ENCODE assay signal across 1 mouse cellular context in the genomic region with DNA sequence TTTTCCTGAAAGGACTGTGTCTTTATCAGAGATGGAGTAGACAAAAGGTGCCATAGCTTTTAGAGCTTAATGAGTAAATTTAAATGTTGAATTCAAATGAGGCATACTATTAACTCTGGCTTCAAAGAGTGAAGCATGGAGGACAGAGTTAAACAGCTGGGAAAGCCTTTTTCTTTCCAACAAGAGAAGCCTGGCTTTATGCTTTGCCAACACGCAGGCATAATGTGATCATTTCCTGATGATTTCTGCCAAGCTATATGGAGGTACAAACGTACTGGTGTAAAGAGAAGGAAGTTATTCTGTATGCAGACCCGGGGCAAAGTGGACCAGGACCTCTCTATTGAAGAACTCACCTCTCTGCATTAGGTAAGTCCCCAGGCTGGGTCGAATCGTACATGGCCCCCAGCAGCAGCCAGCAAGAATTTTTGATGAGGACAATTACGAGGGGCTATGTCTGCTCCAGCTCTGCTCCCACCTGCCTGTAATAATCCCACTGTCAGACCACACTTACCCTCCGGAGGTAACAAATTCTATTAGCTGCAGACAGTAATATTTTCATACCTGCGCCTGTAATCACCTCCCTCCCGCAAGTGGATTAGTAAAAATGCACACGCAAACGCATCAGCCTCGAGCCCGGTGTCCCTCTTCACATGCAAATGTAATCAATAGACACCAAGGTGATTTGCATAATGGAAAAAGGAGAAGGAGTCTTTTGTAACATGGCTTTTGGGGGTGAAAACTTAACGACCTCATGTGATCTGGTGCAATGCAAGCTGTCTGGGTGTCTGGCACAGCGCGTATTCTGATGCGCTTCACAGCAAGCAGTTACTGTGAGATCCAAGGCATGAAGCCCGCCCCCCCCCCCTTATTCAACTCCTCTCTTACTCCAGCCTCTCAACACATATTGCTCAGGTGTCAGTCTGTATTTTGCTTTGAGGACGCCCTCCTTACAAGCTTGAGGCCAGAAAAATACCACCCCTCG.
TF ChIP-seq lines count a peak whose summit lies in the region.

No protein-coding gene starts in this region.

TF ChIP-seq in CH12.LX, 34 proteins besides CTCF, POLR2A, EP300 and RAD21 (continued from another document):
- no peak for TF ChIP-seq ZC3H11A (IDR thresholded peaks at IDR 0.05; ENCODE audit: low read depth, low read length)
- no peak for TF ChIP-seq MAFK (IDR thresholded peaks at IDR 0.05; ENCODE audit: insufficient replicate concordance, low read length)
- no peak for TF ChIP-seq NRF1 (IDR thresholded peaks at IDR 0.05; ENCODE audit: low read depth, low read length)
- TF ChIP-seq USF1 (IDR thresholded peaks at IDR 0.05; ENCODE audit: low read depth, low read length) = no peak
- TF ChIP-seq IRF4 (IDR thresholded peaks at IDR 0.05; ENCODE audit: low read depth, low read length) = no peak
- TF ChIP-seq ZMIZ1 (IDR thresholded peaks at IDR 0.05; ENCODE audit: low read depth, low read length) = no peak
- TF ChIP-seq JUND (conservative IDR thresholded peaks at IDR 0.05; ENCODE audit: low read depth, low read length) = no peak
- no peak for TF ChIP-seq PAX5 (IDR thresholded peaks at IDR 0.05; ENCODE audit: low read length)
- TF ChIP-seq TBP (conservative IDR thresholded peaks at IDR 0.05; ENCODE audit: low read depth, low read length) = no peak
- TF ChIP-seq HCFC1 (IDR thresholded peaks at IDR 0.05; ENCODE audit: low read depth, low read length) = no peak
- no peak for TF ChIP-seq JUN (IDR thresholded peaks at IDR 0.05; ENCODE audit: insufficient read depth, low read depth, low read length)
- TF ChIP-seq MEF2A (IDR thresholded peaks at IDR 0.05; ENCODE audit: borderline replicate concordance, low read depth, low read length) = no peak
- TF ChIP-seq USF2 (conservative IDR thresholded peaks at IDR 0.05; ENCODE audit: low read depth, low read length) = no peak
- TF ChIP-seq POLR2AphosphoS2 (IDR thresholded peaks at IDR 0.05; ENCODE audit: low read depth, low read length) = no peak
- no peak for TF ChIP-seq MXI1 (IDR thresholded peaks at IDR 0.05; ENCODE audit: low read depth, low read length)
- TF ChIP-seq CHD2 (IDR thresholded peaks at IDR 0.05; ENCODE audit: low read length) = no peak
- no peak for TF ChIP-seq MAX (IDR thresholded peaks at IDR 0.05; ENCODE audit: low read length)
